Mouse (Mus musculus): ENCODE data around the gene Homer1. TPM values are rescaled to one million over a fixed set of nuclear protein-coding genes. Genes with fewer than 3 reads are reported as not detected.

Gene Homer1
- polyA plus RNA-seq, 1 experiment from 2014 or later: 2.0 TPM

DNA sequence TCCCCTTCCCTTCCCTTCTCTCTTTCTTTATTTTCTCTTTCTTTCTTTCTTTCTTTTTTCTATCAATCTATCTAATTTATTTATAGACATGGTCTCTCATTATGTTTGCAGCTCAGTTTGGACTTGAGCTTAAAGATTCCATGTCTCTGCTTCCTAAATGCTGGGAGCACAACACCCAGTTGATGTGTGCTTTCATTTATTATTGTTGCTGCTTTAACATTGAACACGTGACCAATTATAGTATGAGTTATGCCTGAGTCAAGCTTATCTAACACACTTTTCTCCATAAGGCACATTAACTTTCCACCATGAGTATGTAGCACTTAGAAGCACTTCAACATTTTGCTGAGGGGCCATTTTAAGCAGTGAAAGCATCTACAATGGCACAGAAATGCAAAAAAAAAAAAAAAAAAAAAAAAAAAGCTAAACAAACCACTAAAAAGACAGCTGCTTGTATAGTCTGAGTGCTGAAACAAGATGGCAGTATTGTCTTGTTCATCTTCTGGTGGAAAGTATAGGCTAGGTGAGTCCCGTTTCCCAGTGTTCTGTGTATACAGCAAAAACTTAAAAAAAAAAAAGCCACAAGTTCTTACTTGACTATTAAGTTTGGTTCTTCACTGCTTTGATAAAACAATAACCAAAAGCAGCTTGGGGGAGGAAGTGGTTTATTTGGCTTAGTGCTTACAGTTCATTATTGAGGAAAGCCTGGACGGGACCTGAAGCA lies 41.3 kb downstream of the Homer1 start:
- DNase-seq (ENCODE audit: low spot score): peak; percentile 40

- DNase-seq (ENCODE audit: low spot score): no peak
These were observed 43.2 kb downstream of the Homer1 start for GRCm38 (mm10) chr13:93342641-93343040.

GRCm38 (mm10) chr13:93344395-93344794 lies 45.0 kb downstream of the Homer1 start:
- DNase-seq (ENCODE audit: low spot score): no peak

- no peak for DNase-seq (ENCODE audit: low spot score)
These were observed 46.4 kb downstream of the Homer1 start for GRCm38 (mm10) chr13:93345854-93346253.

GRCm38 (mm10) chr13:93352030-93352429 lies 52.6 kb downstream of the Homer1 start:
- no peak for DNase-seq (ENCODE audit: low spot score)

DNA sequence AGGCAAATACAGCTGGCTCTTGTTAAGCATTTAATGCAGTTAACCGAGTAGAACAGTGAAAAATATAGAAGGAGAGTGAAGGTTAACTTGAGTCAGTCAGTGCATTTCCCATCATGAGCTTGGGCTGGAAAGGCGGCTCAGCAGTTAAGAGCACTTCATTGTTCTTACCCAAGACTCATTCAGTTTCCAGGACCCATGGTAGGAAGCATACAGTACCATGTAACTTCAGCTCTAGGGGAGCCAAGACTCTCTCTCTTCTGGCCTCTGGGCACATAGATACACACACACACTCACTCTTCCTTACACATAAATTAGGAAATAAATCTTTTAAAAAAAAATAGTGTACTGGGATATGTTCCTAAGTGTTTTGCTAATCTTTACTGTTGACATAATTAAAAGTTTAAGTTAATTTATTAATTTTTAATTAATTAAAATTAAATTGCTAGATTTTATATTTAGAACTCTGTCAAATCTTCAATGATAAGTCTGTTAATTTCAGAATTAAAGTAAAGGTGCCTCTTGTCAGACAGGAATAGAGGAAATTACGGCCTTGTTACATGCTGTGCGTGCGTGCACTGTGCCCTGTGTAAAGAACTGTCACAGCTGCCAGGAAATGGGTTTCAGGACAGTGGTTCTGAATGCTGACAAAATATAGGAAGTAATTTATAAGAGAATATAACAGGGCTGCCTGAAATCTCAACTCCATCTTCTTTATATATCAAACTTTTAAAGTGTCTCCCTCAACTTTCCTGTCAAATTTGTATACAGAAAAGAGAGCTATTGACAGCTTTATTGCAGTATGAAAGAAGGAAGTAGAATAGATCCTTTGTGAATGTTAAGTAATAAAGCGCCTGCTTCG lies 55.2 kb downstream of the Homer1 start:
- peak; percentile 28 for DNase-seq (ENCODE audit: low spot score)

DNA sequence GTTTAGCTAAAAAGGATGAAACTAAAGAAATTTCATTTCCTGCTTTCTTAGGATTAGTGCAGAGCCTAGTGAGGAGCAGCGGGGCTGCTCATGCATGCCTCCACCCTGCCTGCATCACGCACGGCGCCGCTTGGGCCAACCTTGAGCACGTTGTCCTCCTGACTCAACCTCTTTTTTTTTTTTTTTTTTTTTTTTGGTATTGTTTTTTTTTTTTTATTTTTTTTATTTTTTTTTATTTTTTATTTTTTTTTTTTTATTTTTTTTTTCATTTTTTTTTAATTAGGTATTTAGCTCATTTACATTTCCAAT lies 55.8 kb downstream of the Homer1 start:
- no peak for DNase-seq (ENCODE audit: low spot score)

GRCm38 (mm10) chr13:93358522-93358921 lies 59.1 kb downstream of the Homer1 start:
- no peak for DNase-seq (ENCODE audit: low spot score)

DNA sequence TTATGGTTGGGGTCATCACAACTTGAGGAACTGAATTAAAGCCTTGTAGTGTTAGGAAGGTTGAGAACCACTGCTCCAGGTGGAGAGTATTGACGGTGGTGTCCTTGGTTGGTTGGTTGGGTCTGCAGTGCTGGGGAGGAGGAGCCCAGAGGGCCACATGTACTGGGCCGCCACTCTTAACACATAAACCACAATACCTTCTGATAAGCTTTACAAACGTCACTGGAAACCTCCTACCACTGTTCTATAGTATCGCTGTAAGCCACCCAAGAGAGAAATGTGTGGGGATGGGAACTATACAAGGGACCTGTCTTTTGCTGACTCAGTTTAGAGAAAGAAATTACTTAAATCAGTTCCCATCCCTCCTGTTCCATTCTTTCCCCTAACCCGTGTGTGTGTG lies 68.1 kb downstream of the Homer1 start:
- DNase-seq (ENCODE audit: low spot score): no peak

DNA sequence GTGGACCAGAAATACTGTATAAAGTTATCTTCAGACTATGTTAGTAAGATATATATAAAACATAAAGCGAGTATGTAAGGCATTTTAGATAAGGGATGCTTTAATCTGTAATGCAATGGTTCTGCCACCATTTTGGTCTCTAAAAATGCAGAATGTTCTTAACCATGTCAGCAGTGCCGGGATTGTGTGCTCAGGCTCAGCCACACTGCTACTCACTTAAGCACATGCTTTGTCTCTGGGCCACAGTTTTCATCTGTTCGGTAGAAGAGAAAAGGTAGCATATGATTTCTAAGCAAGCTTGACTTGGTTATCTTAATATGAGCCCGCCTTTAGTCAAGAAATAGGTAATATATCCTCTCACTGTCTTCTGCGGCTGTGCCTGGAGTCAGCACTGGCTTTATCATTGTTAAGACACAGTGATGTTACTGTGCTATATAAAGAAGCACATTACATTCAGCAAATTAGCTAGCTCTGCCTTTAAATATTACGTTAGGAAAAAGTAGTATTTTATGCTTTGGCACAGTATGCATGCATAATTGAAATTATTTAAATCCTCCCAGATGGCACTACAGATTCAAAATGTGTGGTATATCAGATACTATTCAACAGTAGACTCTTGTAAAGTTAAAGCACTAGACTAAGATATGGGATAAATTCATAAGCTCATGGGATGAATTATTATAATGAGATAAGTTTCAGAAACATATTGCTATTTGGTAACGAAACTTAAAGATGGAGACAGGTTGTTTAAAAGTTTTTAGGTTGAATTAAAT lies 69.6 kb downstream of the Homer1 start:
- no peak for DNase-seq (ENCODE audit: low spot score)

GRCm38 (mm10) chr13:93374457-93374856 lies 75.0 kb downstream of the Homer1 start:
- no peak for DNase-seq (ENCODE audit: low spot score)

- DNase-seq (ENCODE audit: low spot score): no peak
These were observed 79.1 kb downstream of the Homer1 start for GRCm38 (mm10) chr13:93378493-93378892.

GRCm38 (mm10) chr13:93380399-93381063 lies 81.1 kb downstream of the Homer1 start:
- no peak for DNase-seq (ENCODE audit: low spot score)

DNA sequence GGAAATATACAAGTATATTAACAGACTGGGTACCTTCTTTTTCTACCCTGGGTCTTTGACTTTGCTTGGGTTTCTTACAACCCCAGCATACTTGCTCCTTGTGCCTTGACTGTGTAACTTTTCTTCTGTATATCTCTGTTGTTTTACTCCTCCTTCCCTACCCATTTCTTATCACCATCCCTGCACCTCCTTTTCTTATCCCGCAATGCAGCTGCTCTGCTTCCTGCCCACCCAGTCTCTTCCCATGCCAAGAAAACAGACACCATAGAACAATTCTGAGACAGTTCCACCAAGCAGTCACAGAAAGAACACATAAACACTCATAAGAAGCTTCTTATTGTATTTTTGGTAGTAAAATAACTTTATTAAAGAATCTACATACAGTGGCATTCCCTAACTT lies 81.9 kb downstream of the Homer1 start:
- no peak for DNase-seq (ENCODE audit: low spot score)

DNA sequence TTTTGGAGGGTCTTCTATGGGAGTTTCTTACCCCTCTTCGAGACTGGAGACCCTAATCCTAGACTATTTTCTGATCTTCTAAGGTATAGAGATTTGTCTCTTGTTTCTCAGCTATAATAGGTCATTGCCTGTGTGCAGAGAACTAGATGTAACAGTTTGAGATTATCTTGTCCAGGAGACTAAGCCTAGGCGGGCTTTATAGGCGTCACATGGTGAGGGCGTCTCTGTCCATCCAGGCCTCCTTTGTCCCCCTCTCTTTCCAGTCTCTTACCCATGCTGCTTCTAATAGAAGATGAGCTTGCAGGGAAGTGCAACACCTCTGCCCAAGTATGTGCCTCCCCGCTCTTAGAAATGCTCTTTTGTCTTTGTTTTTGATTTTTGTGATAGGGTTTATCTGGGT lies 83.7 kb downstream of the Homer1 start:
- DNase-seq (ENCODE audit: low spot score): no peak

DNA sequence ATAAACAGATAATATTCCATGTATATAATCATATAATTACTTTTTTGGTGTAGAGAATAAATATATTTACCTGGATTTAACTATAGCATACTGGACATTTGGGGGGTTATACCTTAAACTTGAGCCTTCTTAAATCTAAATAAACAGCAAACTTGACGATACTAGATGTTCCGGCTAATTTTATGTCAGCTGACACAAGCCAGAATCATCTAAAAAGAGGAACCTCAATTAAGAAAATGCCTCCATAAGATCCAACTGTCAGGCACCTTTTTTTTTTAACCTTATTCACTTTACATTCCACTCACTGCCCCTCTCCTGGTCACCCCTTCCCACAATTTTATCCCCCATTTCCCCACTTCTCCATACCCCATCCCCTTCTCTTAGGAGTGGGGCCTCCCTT lies 84.2 kb downstream of the Homer1 start:
- no peak for DNase-seq (ENCODE audit: low spot score)

GRCm38 (mm10) chr13:93384481-93384880 lies 85.0 kb downstream of the Homer1 start:
- DNase-seq (ENCODE audit: low spot score): no peak

DNA sequence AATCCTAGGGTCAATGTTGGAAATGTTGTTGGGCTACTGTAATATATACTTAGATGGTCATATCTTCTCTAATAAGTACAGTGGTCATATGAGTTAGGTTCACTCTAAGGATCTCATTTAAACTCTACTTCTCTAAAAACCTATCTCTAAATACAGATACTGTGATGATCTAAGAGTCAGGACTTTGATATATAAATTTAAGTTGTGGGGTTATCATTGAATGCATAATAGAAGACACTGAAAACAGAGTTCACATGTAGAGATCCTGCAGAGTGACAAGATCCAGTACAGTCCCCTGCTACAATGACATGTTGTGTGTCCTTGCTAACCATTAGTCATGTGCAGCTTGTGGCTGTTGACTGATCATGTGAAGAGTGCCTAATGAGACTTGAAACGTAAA lies 85.7 kb downstream of the Homer1 start:
- DNase-seq (ENCODE audit: low spot score): no peak

DNA sequence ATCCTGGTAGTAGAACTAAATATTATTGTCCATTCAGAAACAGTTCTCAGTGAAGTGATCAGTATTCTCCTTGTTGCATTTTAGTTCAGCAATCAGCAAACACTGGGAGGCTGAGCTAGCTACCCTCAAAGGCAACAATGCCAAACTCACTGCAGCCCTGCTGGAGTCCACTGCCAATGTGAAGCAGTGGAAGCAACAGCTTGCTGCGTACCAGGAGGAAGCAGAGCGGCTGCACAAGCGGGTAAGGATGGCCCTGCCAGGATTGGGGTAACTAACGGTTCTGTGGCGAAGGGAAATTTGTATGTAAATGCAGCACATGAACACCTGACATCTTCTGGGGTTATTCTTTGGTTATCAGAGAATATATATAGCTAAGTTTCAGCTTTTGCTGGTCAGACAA lies 88.0 kb downstream of the Homer1 start:
- DNase-seq (ENCODE audit: low spot score): no peak

- DNase-seq (ENCODE audit: low spot score): peak; percentile 18
These were observed 89.3 kb downstream of the Homer1 start for GRCm38 (mm10) chr13:93388594-93389241.

DNA sequence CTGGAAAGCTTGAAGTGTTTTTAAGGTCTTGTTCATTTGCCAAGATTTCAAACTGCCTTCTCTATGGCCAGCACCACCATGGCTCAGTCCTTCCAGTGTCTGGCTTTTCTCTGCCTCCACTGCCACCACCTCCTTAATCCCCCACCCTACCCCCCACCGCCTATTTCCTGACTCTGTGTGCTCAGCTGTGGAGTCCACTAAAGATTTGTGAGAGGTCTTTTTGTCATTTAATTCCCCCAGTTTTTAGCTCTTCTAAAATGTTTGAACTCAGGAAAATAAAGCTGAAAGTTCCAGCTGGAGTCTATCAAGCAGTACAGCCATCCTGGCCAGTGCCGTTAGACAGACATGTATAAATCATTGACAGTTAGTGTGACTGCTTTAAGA lies 89.8 kb downstream of the Homer1 start:
- DNase-seq (ENCODE audit: low spot score): no peak

All from thymus, postnatal 0 days (tissue).